Mouse (Mus musculus) erythroblast, embryonic 14.5 days (primary cell): ENCODE results near the gene Arfip1.

Experiments
- GATA1 ChIP-seq: IDR thresholded peaks from 2 replicates; pipeline ENCODE4 v1.6.1; 2012; ENCODE audit warnings: low read length, inconsistent platforms, mixed read lengths
- TAL1 ChIP-seq: IDR thresholded peaks from 3 replicates; pipeline ENCODE4 v1.6.1; 2012; ENCODE audit warnings: low read length, inconsistent platforms, mixed read lengths

DNA sequence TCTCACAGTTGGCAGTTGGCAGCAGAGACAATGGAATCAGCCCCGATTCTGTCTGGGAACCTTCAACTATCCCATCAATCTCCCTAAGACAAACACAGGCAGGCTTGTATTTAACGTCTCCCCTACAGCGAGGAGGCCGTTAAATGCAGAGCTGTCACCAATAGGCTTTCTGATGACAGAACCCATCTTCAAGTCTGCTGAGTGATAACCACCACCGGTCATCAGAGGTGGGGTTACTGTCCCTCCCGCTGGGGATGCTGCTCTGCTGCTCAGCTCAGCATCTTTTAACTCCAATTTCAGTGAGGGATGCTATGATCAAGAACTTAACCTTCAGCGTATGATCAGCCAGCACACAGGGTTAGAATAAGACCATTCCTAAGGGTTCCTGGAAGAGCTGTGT lies 104.2 kb downstream of the Arfip1 start:
- TF ChIP-seq TAL1 = no peak
- TF ChIP-seq GATA1 = no peak; the same call in 1 of the 2 replicates
